Comparison of ENCODE assay signal across 16 mouse cellular contexts in the genomic region with DNA sequence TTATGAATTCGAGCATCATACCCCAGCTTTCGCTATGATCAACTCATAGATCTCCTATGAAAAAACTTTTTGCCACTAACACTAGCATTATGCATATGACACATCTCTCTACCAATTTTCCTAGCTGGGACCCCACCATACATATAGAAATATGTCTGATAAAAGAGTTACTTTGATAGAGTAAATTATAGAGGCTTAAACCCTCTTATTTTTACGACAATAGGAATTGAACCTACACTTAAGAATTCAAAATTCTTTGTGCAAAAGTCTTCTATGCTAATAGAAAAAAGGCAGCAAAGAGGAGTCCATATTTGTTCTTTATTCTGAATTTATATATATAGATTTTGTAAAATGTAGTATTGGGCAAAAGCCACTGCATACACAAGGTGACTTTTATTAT. TPM values are rescaled to one million over a fixed set of nuclear protein-coding genes. Genes with fewer than 3 reads are reported as not detected.
DNase-seq lines count a peak whose midpoint lies in the region; ATAC-seq lines count a peak whose summit lies in the region.
"Had no signal": no experiment of that assay in that cellular context is flagged by ENCODE, and none has a peak within 500 bp of the region (broad histone marks: within the 10 kb centered on the region; RNA-seq: fewer than 3 reads in every experiment).

No protein-coding gene starts in this region.

- ATAC-seq in CD4-positive, CD25-positive, alpha-beta regulatory T cell, adult 4 months = peak; percentile 54
- ATAC-seq in erythroblast, adult 5-6 weeks (replicated peaks; ENCODE audit: low FRiP score, poor library complexity, severe bottlenecking) = peak; percentile 73
- peak; percentile 48 for ATAC-seq in inflammation-experienced regulatory T-cells, adult 6 months
- peak; percentile 60; the same call in 1 of the 2 replicates for ATAC-seq in neutrophil, adult 5-6 weeks (ENCODE audit: extremely low read depth, insufficient number of reproducible peaks, low FRiP score, poor library complexity, severe bottlenecking)
- ATAC-seq: forebrain, embryonic 15.5 days; intestine, embryonic 16.5 days had no signal

- no peak for DNase-seq in frontal cortex, postnatal 10 days (ENCODE audit: low spot score in 2 of 2)
- no peak for DNase-seq in frontal cortex, adult 2 months (ENCODE audit: extremely low spot score in 1 of 2, low spot score in 1 of 2)
- DNase-seq in urinary bladder, postnatal 4 days (ENCODE audit: low spot score in 2 of 2) = no peak
- DNase-seq: adrenal gland, postnatal 10 days; cerebellum, adult 11-12 months; cerebellum, adult 9-10 months; cerebellum, postnatal 25 days; gastrocnemius, postnatal 14 days; heart, postnatal 10 days; heart, postnatal 4 days had no signal

RNA-seq across cellular contexts. Expression of gene Fbxo33, which starts 43.3 kb away (rescaled TPM):
- polyA plus RNA-seq in CD4-positive, CD25-positive, alpha-beta regulatory T cell, adult 4 months (2017; shearing (Covaris generic)) = 10 to 100 TPM; 13.9 to 19.5 TPM
- total RNA-seq in erythroblast, adult 5-6 weeks (2015; ENCODE audit: low replicate concordance) = 42.7 and 53.5 TPM in 2 replicates
- 33.0 and 34.4 TPM in 2 replicates for total RNA-seq in erythroblast, adult 5-6 weeks (2017; ENCODE audit: low replicate concordance)
- 10 to 100 TPM; 11.4 to 20.7 (median 17.2) TPM for polyA plus RNA-seq in inflammation-experienced regulatory T-cells, adult 6 months (2017; shearing (Covaris generic))
- 46.0 and 65.1 TPM in 2 replicates for total RNA-seq in neutrophil, adult 5-6 weeks (2017)
- 30.8 and 32.4 TPM in 2 replicates for polyA plus RNA-seq in frontal cortex, adult 2 months (2012; rRNA removed)
